Mouse (Mus musculus) splenic B cell, adult 2 months (primary cell): ENCODE results near the gene Orm2.
"Not testable (repeated sequence)": the region's sequence is repeated elsewhere in the genome, so short reads cannot be mapped to it uniquely, and the experiment has no call there.

Experiments used
- DNase-seq: peaks from one replicate; pipeline ENCODE4 v3.0.0-alpha.2; 2011; ENCODE audit warnings: low read depth, low spot score
- H3K27me3 ChIP-seq: 2 replicates; pipeline ENCODE4 v1.6.1; 2012; ENCODE audit warnings: mild to moderate bottlenecking, low read length, moderate library complexity, mixed read lengths; ENCODE audit not compliant: control insufficient read depth, poor library complexity, insufficient read depth, severe bottlenecking
- H3K36me3 ChIP-seq: 2 replicates; pipeline ENCODE4 v1.6.1; 2012; ENCODE audit warnings: mild to moderate bottlenecking, low read length, moderate library complexity, mixed read lengths; ENCODE audit not compliant: control insufficient read depth, poor library complexity, insufficient read depth, severe bottlenecking

Orm2 gene

GRCm38 (mm10) chr4:63362150-63362549 lies at the start of gene Orm2:
Gene Orm2 (plus strand): TSS chr4:63362449.
- DNase-seq = no peak
- Histone ChIP-seq H3K27me3 (no peaks in the 10 kb centered on the region), H3K36me3 (peaks cover 5% of the 10 kb centered on the region; the same call in 1 of the 2 replicates)

- DNase-seq = no peak
- Histone ChIP-seq H3K27me3 (no peaks in the 10 kb centered on the region), H3K36me3 (no peaks in the 10 kb centered on the region)
Measured at GRCm38 (mm10) chr4:63314063-63314462, 48.2 kb upstream of the Orm2 start.

GRCm38 (mm10) chr4:63316076-63316746 lies 46.0 kb upstream of the Orm2 start:
- no peaks in the 10 kb centered on the region for H3K27me3 ChIP-seq
- H3K36me3 ChIP-seq = no peaks in the 10 kb centered on the region
- DNase-seq = no peak

- H3K27me3 ChIP-seq, H3K36me3 ChIP-seq: not testable (repeated sequence)
- DNase-seq = peak; percentile 59
Measured at GRCm38 (mm10) chr4:63319566-63319965, 42.7 kb upstream of the Orm2 start.

- H3K27me3 ChIP-seq = no peaks in the 10 kb centered on the region
- DNase-seq = no peak
- H3K36me3 ChIP-seq = no peaks in the 10 kb centered on the region
Measured at GRCm38 (mm10) chr4:63323275-63323815, 38.9 kb upstream of the Orm2 start.

GRCm38 (mm10) chr4:63333403-63333802 lies 28.8 kb upstream of the Orm2 start:
- H3K36me3 ChIP-seq = no peaks in the 10 kb centered on the region
- no peak for DNase-seq
- no peaks in the 10 kb centered on the region for H3K27me3 ChIP-seq

GRCm38 (mm10) chr4:63338414-63339076 lies 23.7 kb upstream of the Orm2 start:
- no peaks in the 10 kb centered on the region for H3K36me3 ChIP-seq
- no peak for DNase-seq
- H3K27me3 ChIP-seq = no peaks in the 10 kb centered on the region

GRCm38 (mm10) chr4:63342491-63342890 lies 19.8 kb upstream of the Orm2 start:
- Histone ChIP-seq H3K36me3 (no peaks in the 10 kb centered on the region), H3K27me3 (no peaks in the 10 kb centered on the region)
- no peak for DNase-seq

- Histone ChIP-seq H3K36me3 (no peaks in the 10 kb centered on the region), H3K27me3 (no peaks in the 10 kb centered on the region)
- no peak for DNase-seq
Measured at GRCm38 (mm10) chr4:63343608-63344007, 18.6 kb upstream of the Orm2 start.

- Histone ChIP-seq H3K36me3 (no peaks in the 10 kb centered on the region), H3K27me3 (no peaks in the 10 kb centered on the region)
- no peak for DNase-seq
Measured at GRCm38 (mm10) chr4:63344295-63344694, 18.0 kb upstream of the Orm2 start, which contains the start of gene Orm1. Gene Orm1 (plus strand): TSS chr4:63344560.

- no peaks in the 10 kb centered on the region for H3K27me3 ChIP-seq
- no peaks in the 10 kb centered on the region for H3K36me3 ChIP-seq
- DNase-seq = no peak
Measured at GRCm38 (mm10) chr4:63345261-63345660, 17.0 kb upstream of the Orm2 start.

GRCm38 (mm10) chr4:63346659-63347058 lies 15.6 kb upstream of the Orm2 start:
- no peak for DNase-seq
- Histone ChIP-seq H3K27me3 (no peaks in the 10 kb centered on the region), H3K36me3 (no peaks in the 10 kb centered on the region)

GRCm38 (mm10) chr4:63348524-63348923 lies 13.7 kb upstream of the Orm2 start:
- Histone ChIP-seq H3K27me3 (no peaks in the 10 kb centered on the region), H3K36me3 (no peaks in the 10 kb centered on the region)
- DNase-seq = no peak

GRCm38 (mm10) chr4:63355877-63356665 lies 6.2 kb upstream of the Orm2 start, which contains the start of gene Orm3:
Gene Orm3 (plus strand): TSS chr4:63356162.
- Histone ChIP-seq H3K36me3 (no peaks in the 10 kb centered on the region), H3K27me3 (no peaks in the 10 kb centered on the region)
- no peak for DNase-seq
